Mouse (Mus musculus) cortical plate, adult 2 months (tissue): ENCODE results near the gene Prkcd. TPM values are rescaled to one million over a fixed set of nuclear protein-coding genes. Genes with fewer than 3 reads are reported as not detected.

ENCODE experiments used
- H3K27ac ChIP-seq: fragments of 200-500 bp; 2 replicates; pipeline ENCODE4 v1.5.1; 2012; ENCODE audit warnings: low read length, control low read depth, inconsistent platforms; ENCODE audit not compliant: insufficient read depth
- H3K4me1 ChIP-seq: fragments of 200-500 bp; 2 replicates; pipeline ENCODE4 v1.6.1; 2011; ENCODE audit warnings: low read length; ENCODE audit not compliant: control insufficient read depth, insufficient read depth
- H3K4me3 ChIP-seq: fragments of 200-500 bp; 2 replicates; pipeline ENCODE4 v1.5.1; 2011; ENCODE audit warnings: mild to moderate bottlenecking, low read length, control low read depth; ENCODE audit not compliant: insufficient read depth
- CTCF ChIP-seq: fragments of 200-500 bp; IDR thresholded peaks from 2 replicates; pipeline ENCODE4 v1.5.1; 2011; ENCODE audit warnings: mild to moderate bottlenecking, control low read depth, low read length; ENCODE audit not compliant: insufficient read depth; ENCODE audit errors: extremely low read depth
- POLR2A ChIP-seq: fragments of 200-500 bp; IDR thresholded peaks from 2 replicates; pipeline ENCODE4 v1.6.1; 2011; ENCODE audit warnings: mild to moderate bottlenecking, low read length, control low read depth; ENCODE audit not compliant: insufficient read depth; ENCODE audit errors: extremely low read depth
- polyA plus RNA-seq: library from polyadenylated mRNA; depleted of rRNA; stranded (reverse); fragments of >200 nt; gene quantifications from 2 replicates; pipeline ENCODE4 v1.2.3, GENCODE M21; 2012

The Prkcd gene
- polyA plus RNA-seq, 1 experiment: 17.7 TPM

DNA sequence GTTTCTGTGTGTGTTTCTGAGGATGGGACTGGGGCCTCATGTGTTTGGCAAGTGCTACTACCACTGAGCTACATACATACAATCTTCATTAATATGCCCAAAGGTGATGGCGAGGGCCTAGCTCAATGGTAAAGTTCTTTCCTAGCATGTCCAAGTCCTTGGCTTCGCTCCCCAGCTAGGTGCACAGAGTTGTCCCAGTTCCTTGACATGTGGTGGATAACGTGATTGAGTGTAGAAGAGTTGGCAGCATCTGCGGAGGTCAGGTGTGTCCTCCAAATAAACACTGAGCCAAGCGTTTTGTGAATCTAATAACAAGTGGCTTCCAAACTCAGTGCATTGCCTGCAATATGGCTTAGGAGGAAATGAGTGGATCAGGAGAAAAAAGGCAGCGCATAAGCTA, 59.7 kb downstream of the Prkcd start:
- Histone ChIP-seq H3K4me3 (no peak overlapping the region), H3K4me1 (no peaks in the 10 kb centered on the region), H3K27ac (no peak overlapping the region)
- TF ChIP-seq POLR2A: no peak

DNA sequence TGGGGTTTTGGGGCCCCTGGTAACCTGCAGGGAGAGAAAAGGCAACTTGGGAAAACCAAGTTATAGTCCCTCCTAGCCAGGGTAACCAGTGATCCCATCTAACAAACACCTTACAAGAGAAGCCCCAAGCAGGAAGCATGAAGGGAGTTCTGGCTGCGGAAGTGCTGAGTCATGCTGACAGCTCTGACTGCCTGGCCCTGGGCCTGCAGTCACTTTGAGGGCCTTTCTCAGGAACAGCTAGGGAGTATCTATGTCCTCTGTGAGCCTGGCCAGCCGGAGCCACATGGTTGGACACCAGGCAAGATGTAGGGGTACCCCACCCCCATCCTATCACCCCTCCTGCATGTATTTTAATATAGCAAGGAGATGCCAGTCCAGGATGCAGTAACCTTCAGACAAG, 61.6 kb downstream of the Prkcd start:
- Histone ChIP-seq H3K4me1 (no peaks in the 10 kb centered on the region), H3K4me3 (no peak overlapping the region), H3K27ac (no peak overlapping the region)
- TF ChIP-seq CTCF (no peak), POLR2A (no peak)

DNA sequence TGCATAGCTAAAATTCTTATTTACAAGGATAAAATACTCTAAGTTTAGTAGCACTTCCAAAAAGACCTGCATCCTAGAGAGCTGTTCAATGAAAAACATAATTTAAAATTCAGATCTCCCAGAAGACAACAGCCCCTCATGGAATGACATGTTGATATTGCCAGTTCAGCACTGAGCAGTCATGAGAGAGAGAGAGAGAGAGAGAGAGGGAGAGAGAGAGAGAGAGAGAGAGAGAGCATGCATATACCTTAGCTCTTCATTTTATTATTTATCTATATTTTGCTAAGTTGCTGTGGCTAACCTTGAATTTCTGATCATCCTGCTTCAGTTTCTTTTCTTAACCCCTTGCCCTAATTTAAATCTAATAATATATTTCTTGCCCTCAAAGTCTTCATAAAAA, 63.7 kb downstream of the Prkcd start:
- no peak overlapping the region for H3K27ac ChIP-seq
- H3K4me1 ChIP-seq: no peaks in the 10 kb centered on the region
- no peak overlapping the region for H3K4me3 ChIP-seq
- no peak for TF ChIP-seq POLR2A
- no peak for TF ChIP-seq CTCF

DNA sequence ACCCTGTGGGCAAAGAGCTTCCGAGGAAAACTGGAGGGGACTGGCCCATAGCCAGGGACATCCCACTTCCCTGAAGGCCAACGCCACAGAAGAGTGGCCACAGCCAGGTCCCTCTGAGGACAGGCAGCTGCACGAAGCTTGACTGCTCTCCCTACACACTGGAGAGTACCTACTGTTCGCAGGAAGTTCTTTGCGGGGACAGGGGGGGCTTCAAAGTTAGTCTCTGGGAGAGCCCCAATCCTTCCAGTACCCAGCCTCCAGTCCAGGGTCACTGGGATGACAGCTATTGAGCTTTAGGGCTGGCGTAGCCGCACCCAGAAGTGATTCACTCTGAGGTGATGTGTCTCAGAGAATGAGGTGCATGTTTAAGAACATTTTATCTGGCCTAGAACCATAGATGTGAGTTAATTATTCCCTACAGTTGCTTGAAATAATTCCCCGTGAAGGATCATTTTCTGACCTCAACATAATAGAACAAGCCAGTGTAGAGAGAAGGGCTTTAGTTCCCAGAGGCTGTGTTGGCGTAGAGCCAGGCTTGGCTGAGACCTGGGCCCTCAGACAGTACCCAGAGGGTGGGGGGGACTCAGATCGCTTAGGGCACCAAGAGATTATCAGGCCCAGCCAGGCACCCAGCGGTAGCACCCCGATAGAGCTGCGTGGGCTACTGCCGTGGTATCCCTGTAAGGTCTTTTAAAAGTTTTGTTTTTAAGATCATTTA, 64.4 kb downstream of the Prkcd start:
- TF ChIP-seq CTCF (no peak), POLR2A (no peak)
- Histone ChIP-seq H3K27ac (no peak overlapping the region), H3K4me1 (no peaks in the 10 kb centered on the region), H3K4me3 (no peak overlapping the region)

DNA sequence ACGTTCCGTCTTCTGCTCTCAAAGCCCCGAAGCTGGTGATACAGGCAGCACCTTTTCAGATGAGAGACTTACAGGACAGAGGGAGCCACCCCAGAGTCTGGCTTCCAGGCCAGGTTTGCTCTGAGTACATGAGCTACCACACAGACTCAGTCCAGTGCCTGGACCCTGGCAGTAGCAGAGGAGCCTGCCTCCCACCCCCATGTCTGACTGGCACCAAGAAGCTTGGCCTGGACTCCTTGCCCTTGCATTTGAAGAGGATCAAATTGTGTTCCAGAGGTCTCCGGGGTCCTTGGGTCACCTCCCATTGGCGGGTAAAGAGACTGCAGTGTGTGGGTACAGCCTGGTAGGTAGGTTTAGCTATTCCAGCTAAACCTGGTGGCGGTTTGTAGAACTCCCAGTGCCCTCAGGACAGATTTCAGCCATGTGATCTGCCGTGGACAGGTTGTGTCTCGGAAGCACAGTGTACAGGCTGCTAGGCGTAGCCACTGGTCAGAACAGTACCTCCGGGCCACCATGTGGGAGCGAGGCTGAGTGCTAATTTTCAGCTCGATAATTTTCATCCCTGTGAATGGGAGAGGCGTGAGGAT, 65.1 kb downstream of the Prkcd start:
- Histone ChIP-seq H3K4me3 (no peak overlapping the region), H3K27ac (no peak overlapping the region), H3K4me1 (no peaks in the 10 kb centered on the region)
- TF ChIP-seq CTCF: no peak
- TF ChIP-seq POLR2A: no peak

DNA sequence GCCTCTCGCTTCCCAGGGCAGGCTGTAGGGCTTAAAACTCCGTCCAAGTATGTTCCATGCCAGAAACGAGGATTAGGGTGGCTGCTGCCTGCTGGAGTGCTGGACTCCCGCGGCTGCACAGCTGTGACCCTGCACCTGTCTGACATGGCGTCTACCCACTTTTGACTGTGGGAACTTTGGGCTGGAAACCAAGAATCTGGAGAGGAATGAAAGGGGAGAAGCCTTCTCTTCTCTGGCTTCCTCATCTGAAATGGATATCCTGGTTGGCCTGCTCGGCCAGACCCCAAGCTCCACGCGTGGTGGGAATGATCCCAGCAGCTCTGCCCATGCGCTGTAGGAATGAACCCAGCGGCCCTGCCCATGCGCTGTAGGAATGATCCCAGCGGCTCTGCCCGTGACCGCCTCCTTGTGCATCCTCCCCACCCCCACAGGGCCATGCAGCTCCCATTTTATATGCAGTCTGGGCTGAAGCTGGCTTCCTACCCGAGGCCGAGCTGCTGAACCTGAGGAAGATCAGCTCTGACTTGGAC, 66.6 kb downstream of the Prkcd start:
- Histone ChIP-seq H3K4me3 (no peak overlapping the region), H3K4me1 (no peaks in the 10 kb centered on the region), H3K27ac (no peak overlapping the region)
- no peak for TF ChIP-seq POLR2A
- no peak for TF ChIP-seq CTCF

DNA sequence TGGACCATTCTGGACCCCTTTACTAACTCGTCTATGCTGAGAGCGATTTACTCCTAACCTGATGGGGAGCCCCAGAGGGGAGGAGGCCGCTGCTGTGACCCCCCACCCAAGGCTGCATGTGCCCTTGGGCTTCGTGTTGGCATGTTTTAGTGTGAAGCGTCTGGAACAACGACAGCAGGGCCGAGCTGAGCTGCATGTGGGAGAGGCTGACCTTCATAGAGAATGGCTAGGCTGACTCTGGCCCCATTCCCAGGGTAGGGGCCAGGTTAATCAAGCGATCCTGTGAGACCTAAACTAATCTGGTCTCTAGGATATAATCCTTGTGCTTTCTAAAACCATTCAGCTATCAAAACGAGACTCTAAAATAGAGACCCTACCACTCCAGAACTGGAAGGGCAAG, 68.3 kb downstream of the Prkcd start:
- TF ChIP-seq CTCF: no peak
- no peak for TF ChIP-seq POLR2A
- Histone ChIP-seq H3K4me3 (no peak overlapping the region), H3K4me1 (no peaks in the 10 kb centered on the region), H3K27ac (no peak overlapping the region)

DNA sequence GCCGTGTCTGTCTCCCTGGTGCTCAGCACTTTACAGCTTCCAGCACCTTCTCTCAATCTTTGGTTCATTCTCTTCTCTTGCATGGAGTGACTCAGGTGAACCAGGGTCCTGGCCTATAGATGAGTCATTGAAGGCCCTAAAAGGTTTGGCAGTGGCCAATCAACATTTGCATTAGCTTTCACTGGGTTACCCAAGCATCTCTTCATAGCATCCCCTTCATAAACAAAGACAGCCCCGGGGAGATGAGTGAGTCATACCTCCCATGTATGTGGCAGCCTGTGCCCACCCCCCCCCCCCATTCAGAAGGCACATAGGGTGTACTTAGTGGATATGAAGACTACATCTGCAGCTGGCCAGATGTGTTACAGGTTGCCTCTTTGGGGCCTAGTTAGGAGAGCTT, 69.4 kb downstream of the Prkcd start:
- H3K4me1 ChIP-seq: peaks cover under 1% of the 10 kb centered on the region; the same call in 1 of the 2 replicates
- no peak overlapping the region for H3K4me3 ChIP-seq
- no peak overlapping the region for H3K27ac ChIP-seq
- no peak for TF ChIP-seq CTCF
- no peak for TF ChIP-seq POLR2A

DNA sequence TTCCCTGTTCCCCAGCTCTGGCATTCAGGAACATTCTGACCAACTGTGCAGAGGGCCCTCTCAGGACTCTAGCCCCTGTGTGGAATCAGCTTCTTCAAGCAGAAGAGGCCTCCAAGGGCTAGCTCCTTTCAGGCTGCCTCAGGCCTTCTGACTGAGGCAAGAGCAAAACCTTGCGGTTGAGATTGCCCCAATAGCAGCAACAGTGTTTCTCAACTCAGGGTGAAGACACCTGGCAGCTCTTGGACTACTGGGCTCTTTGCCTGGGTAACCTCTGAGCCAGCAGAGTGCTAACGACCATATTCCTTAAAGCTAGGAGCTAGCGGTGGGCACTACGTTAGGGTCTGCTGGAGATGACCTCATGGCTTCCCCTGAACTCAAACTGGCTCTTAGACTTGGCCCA, 72.8 kb downstream of the Prkcd start:
- no peak overlapping the region for H3K4me3 ChIP-seq
- H3K4me1 ChIP-seq: peaks cover 10% of the 10 kb centered on the region
- H3K27ac ChIP-seq: no peak overlapping the region
- TF ChIP-seq POLR2A (no peak), CTCF (no peak)

DNA sequence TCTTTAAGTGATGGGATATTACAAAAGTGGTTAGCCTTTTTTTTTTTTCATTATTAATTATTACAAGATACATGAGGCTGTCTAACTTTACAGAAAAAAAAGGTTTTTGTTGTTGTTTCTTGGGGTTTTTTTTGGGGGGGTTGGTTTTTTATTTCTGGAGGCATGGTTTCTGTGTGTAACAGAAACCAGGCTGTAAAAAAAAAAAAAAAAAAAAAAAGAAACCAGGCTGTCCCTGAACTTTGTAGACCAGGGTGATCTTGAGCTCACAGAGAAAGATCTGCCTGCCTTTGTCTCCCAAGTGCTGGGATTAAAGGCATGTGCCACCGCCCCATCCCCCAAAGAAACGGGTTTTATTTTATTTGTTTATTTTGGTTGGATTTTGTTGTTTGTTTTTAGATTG, 74.0 kb downstream of the Prkcd start:
- H3K4me1 ChIP-seq: peaks cover 13% of the 10 kb centered on the region
- H3K27ac ChIP-seq: no peak overlapping the region
- H3K4me3 ChIP-seq: no peak overlapping the region
- TF ChIP-seq CTCF (no peak), POLR2A (no peak)
